Mouse (Mus musculus) 3134 (cell line): ENCODE results near the gene Clasp1.

ENCODE experiments used
- DNase-seq: peaks from one replicate; pipeline ENCODE4 v3.0.0-alpha.2; 2011; ENCODE audit warnings: low spot score; ENCODE audit not compliant: insufficient read length; ENCODE audit errors: extremely low read depth

The Clasp1 gene

GRCm38 (mm10) chr1:118485572-118485971 lies 96.7 kb downstream of the Clasp1 start:
- no peak for DNase-seq

DNA sequence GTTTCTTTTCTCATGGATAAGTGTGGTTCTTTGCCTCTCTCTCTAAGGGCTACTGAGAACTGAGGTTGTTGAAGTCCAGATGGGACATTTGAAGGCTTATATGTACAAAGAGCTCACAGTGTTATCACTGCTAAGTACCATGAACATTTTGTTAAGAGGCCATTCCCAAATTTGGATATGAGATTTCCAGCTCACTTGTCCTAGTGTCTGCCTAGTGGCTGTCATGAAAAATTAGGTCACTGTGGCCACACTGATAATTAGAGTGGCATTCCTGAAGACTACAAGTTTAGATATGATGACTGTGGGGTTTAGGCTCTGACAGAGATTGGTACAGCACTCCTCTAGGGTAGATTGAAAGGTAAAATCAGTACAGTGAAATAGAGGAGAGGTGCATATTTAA lies 97.2 kb downstream of the Clasp1 start:
- DNase-seq: no peak

GRCm38 (mm10) chr1:118492811-118493210 lies 104.0 kb downstream of the Clasp1 start:
- no peak for DNase-seq

GRCm38 (mm10) chr1:118494551-118494950 lies 105.7 kb downstream of the Clasp1 start:
- DNase-seq: no peak

DNA sequence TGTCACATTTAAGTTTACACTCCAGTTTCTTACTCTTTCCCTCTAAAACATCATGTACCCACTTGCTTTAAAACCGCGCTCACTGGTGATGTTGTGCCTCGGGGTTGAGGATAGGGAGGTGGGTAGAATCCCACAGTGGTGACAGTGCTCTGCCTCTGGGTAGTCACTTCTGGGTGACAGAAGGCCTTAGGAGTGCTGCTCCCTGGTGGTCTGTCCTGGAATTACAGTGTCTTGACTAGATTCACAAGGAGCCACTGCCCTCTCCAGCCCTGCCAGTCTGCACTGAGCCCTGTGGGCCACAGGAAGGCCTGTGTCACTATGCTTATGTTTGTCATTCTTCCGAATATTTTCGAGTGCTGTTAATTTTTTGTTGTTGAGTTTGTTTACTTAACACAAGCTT lies 109.5 kb downstream of the Clasp1 start:
- DNase-seq: peak; percentile 46

DNA sequence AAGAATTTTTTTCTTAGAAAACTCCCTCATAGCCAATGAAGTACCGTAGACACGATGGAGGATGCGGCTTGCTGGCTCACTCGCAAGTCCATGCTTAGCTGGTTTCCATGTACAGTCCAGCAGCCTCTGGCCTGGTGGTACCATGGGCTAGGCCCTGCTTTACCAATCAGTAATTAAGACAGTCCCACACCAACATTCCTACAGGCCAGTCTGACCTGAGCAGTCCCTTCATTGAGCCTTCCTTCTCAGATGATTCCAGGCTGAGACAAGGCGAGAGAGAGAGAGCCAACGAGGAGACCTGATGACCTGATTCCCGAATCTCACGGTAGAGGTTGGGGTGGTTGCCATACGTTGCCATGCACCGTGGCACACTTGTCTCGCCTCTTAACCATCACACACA lies 111.7 kb downstream of the Clasp1 start:
- no peak for DNase-seq

GRCm38 (mm10) chr1:118501691-118502090 lies 112.8 kb downstream of the Clasp1 start:
- DNase-seq: no peak

GRCm38 (mm10) chr1:118505746-118506145 lies 116.9 kb downstream of the Clasp1 start:
- no peak for DNase-seq

GRCm38 (mm10) chr1:118510996-118511395 lies 122.1 kb downstream of the Clasp1 start:
- no peak for DNase-seq

DNA sequence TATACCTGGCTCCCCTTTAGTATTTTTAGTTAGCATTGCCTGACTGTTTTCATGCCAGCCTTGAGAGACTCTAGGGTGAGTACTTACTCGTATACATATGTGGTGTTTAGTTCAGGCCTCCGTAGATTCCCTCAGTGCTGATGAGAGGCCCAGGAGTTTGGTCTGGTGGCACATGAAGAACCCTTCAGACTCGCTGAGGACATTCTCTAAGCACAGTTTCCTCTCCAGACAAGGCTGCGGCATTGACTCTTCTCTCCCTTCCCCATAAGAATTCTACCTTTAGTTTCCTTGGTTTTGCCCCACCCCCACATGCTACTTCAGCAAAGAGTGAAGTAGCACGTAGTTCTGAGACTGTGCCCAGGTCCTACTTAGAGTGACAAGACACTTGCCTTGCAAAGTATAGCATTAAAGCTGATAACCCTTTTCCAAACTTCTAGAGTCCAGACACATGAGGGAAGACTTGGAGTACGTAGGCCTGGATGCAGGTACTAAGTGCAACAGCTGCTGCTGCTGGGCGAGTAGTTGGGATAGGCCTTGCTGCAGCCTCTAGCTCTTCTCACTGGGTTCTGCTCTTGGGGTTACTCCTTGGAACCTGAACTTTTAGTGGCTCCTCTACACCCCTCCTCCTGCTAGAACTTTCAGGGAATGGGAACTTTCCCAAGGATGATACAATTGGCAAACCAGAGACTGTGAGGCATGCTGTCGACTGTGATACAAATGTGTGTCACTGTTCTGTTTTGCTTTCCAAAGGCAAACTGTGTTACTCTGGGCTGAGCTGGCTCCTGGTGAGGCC lies 123.1 kb downstream of the Clasp1 start:
- DNase-seq: no peak

DNA sequence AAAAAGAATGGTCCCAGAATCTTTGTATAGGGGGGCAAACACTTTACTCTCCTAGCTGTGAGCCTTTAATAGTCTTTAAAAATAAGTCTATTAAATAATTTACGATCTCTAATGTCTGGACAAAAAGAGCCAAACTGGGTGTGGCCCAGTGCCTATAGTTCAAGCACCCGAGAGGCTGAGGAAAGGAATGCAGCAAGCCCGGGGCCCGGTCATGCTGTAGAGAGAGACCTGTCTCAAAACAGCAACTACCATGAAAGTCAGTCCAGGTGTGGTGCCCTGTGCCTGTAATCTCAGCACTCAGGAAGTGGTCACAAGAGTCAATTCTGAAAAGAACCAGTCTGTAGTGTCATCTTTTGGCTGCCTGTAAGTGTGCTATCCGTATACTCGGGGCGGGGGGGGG lies 127.4 kb downstream of the Clasp1 start:
- DNase-seq: no peak

DNA sequence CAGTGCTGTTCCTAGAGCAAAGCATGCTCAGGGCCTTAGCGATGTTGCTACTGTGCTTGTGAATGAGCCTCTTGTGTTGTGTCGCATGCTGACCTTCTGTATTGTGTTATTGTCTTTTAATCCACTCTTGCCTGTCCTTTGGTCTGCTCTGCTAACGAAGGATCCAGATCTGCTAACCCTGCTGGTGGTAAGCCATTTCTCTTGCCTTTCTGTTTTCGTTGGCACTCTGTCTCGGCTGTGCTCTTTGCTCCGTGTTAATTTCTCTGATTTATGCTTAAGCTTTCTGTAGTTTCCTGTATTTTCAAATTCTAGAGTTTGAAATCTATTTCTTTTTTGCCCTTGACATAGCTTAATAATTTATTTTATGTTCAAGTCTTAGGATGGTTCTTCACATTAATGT lies 134.3 kb downstream of the Clasp1 start:
- no peak for DNase-seq

DNA sequence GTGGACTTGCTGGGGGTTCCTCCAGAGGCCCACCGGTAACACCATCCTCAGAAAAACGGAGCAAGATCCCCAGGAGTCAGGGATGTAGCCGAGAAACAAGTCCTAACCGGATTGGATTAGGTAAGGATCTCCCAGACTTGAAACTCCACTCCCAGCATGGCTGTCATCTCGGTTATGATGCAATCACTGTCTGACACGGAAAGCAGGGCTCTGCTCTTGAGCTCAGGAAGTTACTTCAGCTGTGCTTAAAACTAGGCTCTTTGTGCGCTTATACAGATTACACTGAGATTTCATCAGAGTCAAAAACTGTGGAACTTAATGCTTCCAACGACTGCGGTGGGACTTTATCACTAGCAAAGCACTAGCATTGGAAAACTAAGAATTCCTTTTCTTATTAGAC lies 136.5 kb downstream of the Clasp1 start:
- DNase-seq: no peak

DNA sequence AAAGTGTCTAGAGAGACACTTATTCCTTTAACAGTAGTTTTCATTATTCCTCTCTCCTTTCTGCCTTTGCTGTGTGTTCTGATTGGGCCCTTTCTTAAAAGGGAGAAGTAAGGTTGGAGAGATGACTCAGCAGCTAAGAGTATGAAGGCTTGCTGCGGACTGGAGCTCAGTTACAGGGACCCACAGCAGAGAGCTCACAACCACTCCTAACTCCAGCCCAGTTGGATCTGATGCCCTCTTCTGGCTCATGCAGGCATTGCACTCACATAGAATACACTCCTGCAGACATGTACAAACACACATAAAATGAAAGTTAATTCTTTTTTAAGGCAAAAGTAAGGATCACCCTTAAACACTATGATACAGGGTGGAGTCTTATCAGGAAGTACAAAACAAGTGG lies 140.4 kb downstream of the Clasp1 start:
- DNase-seq: no peak

GRCm38 (mm10) chr1:118531259-118531658 lies 142.4 kb downstream of the Clasp1 start:
- no peak for DNase-seq

GRCm38 (mm10) chr1:118536021-118536420 lies 147.2 kb downstream of the Clasp1 start:
- DNase-seq: no peak

GRCm38 (mm10) chr1:118539046-118539445 lies 150.2 kb downstream of the Clasp1 start:
- DNase-seq: no peak

GRCm38 (mm10) chr1:118542880-118543279 lies 154.0 kb downstream of the Clasp1 start:
- DNase-seq: no peak

GRCm38 (mm10) chr1:118548769-118549168 lies 159.9 kb downstream of the Clasp1 start:
- DNase-seq: no peak

GRCm38 (mm10) chr1:118551152-118551551 lies 162.3 kb downstream of the Clasp1 start:
- no peak for DNase-seq

DNA sequence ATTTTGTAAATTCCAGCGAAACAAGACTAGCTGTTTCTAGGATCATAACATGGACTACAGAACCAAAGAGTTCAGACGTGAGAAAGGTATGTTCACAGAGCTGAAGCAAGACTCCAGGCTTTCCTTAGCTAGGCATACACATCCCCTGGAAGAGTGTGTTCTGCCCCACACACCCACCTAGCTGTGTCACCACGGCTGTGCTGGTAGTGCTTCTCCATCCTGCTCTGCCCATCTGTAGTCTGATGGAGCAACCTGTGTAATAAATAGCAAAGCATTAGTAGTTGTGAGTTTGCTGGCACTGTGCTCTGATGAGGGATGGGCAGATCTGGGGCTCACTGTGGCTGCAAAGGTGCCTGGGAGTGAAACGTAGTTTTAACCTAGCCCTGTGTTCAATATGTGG lies 163.2 kb downstream of the Clasp1 start:
- DNase-seq: no peak

GRCm38 (mm10) chr1:118553045-118553444 lies 164.2 kb downstream of the Clasp1 start:
- no peak for DNase-seq

DNA sequence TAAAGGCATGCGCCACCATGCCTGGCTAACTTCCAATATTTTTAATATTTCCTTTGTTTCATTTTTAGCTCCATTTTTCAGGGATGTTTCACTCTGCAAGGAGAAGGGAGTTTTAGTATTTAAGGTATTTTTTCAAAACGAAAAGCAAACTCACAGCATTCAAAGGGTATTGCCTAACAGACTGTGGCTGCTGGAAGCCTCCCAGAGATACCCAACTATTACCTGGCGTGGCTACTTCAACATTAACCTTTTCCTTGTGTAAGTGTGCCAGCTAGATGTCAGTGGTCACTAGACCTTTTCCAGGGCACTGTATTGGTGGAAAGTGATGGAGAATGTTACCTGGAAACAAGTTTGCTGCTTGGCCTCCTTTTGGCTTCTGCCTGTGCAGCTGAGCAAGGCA lies 164.6 kb downstream of the Clasp1 start:
- DNase-seq: no peak
